Mouse (Mus musculus) embryonic fibroblast, embryonic 13.5 days (primary cell): ENCODE results near the gene BC107364. TPM values are rescaled to one million over a fixed set of nuclear protein-coding genes. Genes with fewer than 3 reads are reported as not detected.
"Not testable (repeated sequence)": the region's sequence is repeated elsewhere in the genome, so short reads cannot be mapped to it uniquely, and the experiment has no call there.

ENCODE experiments used
- H3K27ac ChIP-seq: 2 replicates; pipeline ENCODE4 v1.5.1; 2012; ENCODE audit warnings: low read length, control low read depth, inconsistent platforms; ENCODE audit not compliant: insufficient read depth
- H3K4me1 ChIP-seq: 2 replicates; pipeline ENCODE4 v1.6.1; 2011; ENCODE audit warnings: low read length; ENCODE audit not compliant: control insufficient read depth, insufficient read depth
- H3K4me3 ChIP-seq: 2 replicates; pipeline ENCODE4 v1.5.1; 2011; ENCODE audit warnings: mild to moderate bottlenecking, control low read depth, low read length; ENCODE audit not compliant: insufficient read depth
- CTCF ChIP-seq: IDR thresholded peaks from 2 replicates; pipeline ENCODE4 v1.5.1; 2011; ENCODE audit warnings: mild to moderate bottlenecking, control low read depth, low read length, moderate library complexity, borderline replicate concordance; ENCODE audit not compliant: insufficient read depth
- POLR2A ChIP-seq: IDR thresholded peaks from 2 replicates; pipeline ENCODE4 v1.6.1; 2011; ENCODE audit warnings: low read depth, mild to moderate bottlenecking, control low read depth, low read length, moderate library complexity
- polyA plus RNA-seq: library from polyadenylated mRNA; stranded (reverse); fragments of >200 nt; gene quantifications from 2 replicates; pipeline ENCODE4 v1.2.4, GENCODE M21; 2011; ENCODE audit warnings: low read depth; ENCODE audit not compliant: missing spikeins, insufficient read length

The BC107364 gene
- polyA plus RNA-seq, 1 experiment: not detected

DNA sequence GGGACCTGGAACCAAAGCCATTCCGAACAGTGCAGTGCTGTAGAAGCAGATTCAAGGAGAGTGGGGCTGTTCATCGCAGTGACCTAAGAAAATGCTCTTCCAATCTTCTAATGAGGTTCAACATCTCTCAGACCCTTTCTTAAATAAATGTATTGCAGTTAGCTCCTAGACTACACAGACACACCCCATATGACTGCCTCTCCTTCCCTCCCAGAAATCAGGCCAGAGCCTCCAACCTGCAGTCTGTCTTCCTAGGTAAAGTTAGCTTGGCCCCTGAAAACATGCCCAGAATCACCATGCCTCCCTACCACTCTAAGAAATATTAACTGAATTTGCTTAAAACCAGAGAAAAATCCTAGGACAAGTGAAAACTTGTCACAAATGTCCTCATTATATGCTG, 33.3 kb upstream of the BC107364 start:
- Histone ChIP-seq H3K4me1 (peaks cover 3% of the 10 kb centered on the region), H3K4me3 (peak overlapping the region; percentile 6; the same call in 1 of the 2 replicates), H3K27ac (no peak overlapping the region)
- TF ChIP-seq POLR2A (no peak), CTCF (no peak)

DNA sequence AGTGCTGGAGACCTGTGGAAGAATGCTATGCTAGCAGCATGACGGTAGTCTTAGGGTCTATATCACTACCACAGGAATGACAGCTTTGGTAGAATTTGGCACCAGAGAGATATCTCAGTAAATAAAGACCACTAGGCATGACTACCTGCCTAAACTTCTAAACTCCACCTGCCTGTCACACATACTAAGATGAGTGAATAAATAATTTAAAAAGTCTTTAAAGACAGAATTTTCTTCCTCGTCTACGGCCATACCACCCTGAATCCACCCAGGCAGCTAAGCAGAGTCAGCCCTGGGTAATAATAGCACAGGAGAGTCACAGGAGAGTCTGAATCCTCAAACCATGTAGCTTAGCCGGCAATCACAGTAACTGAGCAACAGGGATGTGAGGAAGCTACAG, 32.8 kb upstream of the BC107364 start:
- peaks cover 3% of the 10 kb centered on the region for H3K4me1 ChIP-seq
- peak overlapping the region; percentile 6; the same call in 1 of the 2 replicates for H3K4me3 ChIP-seq
- no peak overlapping the region for H3K27ac ChIP-seq
- TF ChIP-seq POLR2A (no peak), CTCF (no peak)

DNA sequence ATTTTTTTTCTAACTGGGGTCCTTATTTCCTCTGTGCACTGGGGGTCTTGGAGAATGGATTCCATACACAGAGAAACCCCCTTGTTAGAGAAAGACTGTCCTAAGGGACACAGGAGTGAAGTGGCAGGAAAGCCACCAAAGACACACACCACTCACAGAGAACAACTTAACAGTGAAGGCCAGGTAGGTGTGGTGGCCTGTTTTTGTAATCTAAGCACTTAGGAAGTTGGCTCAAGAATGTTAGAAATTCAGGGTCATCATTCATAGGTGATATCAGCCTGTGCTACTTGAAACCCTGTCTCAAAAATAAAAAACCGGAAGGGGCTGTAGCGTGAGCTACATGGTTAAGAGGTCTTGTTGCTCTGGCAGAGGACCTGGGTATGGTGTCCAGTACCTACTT, 31.8 kb upstream of the BC107364 start:
- H3K27ac ChIP-seq: no peak overlapping the region
- H3K4me3 ChIP-seq: no peak overlapping the region
- TF ChIP-seq POLR2A: no peak
- no peak for TF ChIP-seq CTCF
- peaks cover 3% of the 10 kb centered on the region for H3K4me1 ChIP-seq

DNA sequence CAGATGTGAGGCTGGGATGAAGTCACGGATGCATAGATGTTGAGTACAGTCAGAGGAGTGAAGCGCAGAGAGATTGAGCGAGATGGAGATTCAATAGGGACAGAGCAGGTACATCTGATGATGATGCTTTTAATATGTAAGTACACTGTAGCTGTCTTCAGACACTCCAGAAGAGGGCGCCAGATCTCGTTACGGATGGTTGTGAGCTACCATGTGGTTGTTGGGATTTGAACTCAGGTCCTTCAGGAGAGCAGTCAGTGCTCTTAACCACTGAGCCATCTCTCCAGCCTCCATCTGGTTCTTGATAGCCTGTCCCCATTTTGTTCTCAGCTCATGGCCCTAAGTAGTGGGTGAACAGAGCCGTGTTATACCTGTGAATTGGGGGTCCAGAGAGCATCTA, 30.9 kb upstream of the BC107364 start:
- H3K4me3 ChIP-seq, H3K4me1 ChIP-seq, H3K27ac ChIP-seq: not testable (repeated sequence)

DNA sequence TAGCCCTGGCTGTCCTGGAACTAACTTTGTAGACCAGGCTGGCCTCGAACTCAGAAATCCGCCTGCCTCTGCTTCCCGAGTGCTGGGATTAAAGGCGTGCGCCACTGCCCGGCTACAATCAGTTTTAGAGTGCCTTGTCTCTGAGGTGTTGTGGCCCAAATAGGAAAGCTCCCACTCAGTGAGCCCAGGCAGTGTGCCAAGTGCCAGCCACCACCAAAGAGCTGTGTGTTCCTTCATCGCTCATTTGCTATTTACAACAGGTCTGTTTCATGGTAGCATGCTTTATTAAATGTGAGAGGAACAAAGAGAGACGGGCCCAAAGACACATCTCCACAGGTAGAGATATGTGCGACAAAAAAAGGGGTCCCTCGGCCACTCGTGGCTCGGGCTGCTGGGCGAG, 30.3 kb upstream of the BC107364 start:
- Histone ChIP-seq H3K4me1 (peaks cover 3% of the 10 kb centered on the region), H3K27ac (no peak overlapping the region), H3K4me3 (no peak overlapping the region)
- TF ChIP-seq CTCF (no peak), POLR2A (no peak)

DNA sequence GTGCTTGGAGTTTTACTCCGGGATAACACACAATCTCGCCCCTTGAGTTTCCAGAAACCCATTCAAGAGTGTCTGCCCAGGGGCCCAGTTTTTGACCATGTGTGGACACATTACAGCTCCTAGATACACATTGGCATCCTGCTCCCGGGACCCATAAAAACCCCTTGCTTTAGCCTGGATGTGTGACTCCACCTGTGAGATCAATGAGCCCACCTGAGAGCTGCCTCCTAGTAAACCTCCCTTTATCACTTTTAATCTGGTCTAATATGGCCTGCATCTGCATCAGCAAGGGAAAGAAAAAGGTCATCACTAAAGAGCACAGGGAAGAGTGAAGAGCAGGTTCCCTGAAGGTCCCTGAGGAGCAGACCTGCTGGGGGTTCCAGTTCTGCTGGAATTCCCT, 29.8 kb upstream of the BC107364 start:
- TF ChIP-seq POLR2A: no peak
- no peak for TF ChIP-seq CTCF
- H3K27ac ChIP-seq: no peak overlapping the region

DNA sequence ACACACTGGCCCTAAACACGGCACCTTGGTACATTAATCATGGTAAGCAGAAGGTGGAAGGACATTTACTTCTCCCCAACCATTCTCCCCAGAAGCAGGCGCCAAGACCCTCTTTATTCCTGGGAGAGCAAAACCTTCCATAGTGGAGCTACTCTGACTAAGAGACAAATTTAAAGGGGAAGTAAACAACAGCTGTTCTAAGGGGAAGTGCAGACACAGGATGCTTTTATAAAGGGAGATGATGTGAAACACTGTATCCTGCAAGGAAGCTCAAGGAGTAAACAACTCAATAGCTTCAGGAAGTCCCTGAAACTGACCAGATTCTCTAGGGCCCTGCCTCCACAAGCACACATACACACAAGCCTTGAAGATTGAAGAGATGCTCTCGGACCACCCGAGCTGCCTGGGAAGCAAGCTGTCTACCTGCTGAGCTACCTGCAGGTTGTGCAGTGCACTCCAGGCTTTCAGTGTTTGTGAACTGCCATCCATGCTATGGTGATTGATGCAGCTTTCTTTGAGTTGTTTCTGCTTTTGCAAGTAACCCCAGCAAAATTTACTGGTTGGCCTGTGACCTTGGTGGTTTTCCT, 28.7 kb upstream of the BC107364 start:
- Histone ChIP-seq H3K4me1 (peaks cover 3% of the 10 kb centered on the region), H3K27ac (no peak overlapping the region), H3K4me3 (no peak overlapping the region)
- TF ChIP-seq POLR2A: no peak
- no peak for TF ChIP-seq CTCF

More for the DNA sequence above, 29.8 kb upstream of the BC107364 start:
- Histone ChIP-seq H3K4me1 (peaks cover 3% of the 10 kb centered on the region), H3K4me3 (no peak overlapping the region)

DNA sequence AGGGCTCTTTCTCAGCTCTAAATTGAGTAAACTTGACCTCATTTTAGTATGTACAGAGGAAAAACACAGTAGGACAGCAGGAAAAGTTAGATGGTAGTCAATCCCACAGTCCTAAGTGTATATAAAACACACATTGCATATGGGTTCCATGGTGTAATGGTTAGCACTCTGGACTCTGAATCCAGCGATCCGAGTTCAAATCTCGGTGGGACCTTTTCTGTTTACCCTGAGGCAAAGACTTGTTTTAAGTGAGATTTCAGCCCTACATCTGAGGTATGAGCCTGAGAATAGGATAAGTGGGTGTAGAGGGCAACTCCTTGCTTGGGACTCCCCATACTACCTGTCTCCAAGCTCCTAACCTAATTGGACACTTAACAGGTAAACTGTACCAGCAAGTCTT, 27.1 kb upstream of the BC107364 start:
- H3K27ac ChIP-seq: no peak overlapping the region
- no peak overlapping the region for H3K4me3 ChIP-seq
- TF ChIP-seq CTCF (no peak), POLR2A (no peak)
- no peaks in the 10 kb centered on the region for H3K4me1 ChIP-seq

DNA sequence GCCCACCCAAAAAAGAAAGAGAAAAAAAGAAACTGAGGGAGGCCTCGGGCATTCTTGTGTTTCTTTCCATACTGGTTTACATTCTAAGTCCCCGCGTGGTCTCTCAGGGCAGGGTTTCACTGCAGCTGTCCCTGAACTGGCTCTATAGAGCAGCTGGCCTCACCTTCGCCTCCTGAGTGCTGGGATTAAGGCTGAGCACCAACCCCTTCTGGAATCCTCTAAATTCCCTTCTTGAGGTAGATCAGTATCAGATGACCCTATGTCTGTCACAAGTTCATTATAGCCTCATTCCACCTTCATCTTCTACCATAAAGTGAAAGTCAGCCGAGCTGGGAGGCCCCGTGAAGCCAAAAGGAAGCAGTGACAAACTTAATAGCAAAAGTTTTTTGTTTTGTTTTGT, 25.5 kb upstream of the BC107364 start:
- TF ChIP-seq POLR2A (no peak), CTCF (no peak)
- Histone ChIP-seq H3K27ac (no peak overlapping the region), H3K4me1 (no peaks in the 10 kb centered on the region), H3K4me3 (no peak overlapping the region)

DNA sequence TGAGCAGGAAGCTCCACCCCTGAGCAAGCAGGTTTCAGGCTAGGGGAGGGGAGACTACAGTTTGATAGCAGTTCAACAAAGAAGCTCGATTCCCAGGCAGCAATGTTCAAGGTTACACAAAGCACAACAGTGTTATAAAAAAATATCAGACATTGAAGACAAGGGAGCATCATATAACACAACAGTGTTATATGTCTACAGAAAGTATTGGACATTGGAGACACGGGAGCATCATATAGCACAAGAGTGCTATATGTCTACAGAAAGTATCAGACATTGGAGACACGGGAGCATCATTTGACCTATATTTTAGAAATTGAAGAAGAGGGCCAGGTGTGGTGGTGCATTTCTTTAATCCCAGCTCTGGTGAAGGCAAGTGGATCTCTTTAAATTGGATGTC, 25.0 kb upstream of the BC107364 start:
- TF ChIP-seq POLR2A (no peak), CTCF (no peak)
- H3K4me3 ChIP-seq: no peak overlapping the region
- no peaks in the 10 kb centered on the region for H3K4me1 ChIP-seq
- H3K27ac ChIP-seq: no peak overlapping the region
